Mouse (Mus musculus) ES-Bruce4 (cell line): ENCODE data around the gene Samd4b.

Experiments
- CTCF ChIP-seq: IDR thresholded peaks from one replicate; pipeline ENCODE4 v1.8.1; 2011; ENCODE audit warnings: low read depth, low read length
- EP300 ChIP-seq: IDR thresholded peaks from 2 replicates; pipeline ENCODE4 v1.6.1; 2011; ENCODE audit warnings: low read depth, low read length; ENCODE audit not compliant: insufficient read depth
- POLR2A ChIP-seq: IDR thresholded peaks from one replicate; pipeline ENCODE4 v1.8.1; 2011; ENCODE audit warnings: low read length; ENCODE audit not compliant: insufficient read depth

DNA sequence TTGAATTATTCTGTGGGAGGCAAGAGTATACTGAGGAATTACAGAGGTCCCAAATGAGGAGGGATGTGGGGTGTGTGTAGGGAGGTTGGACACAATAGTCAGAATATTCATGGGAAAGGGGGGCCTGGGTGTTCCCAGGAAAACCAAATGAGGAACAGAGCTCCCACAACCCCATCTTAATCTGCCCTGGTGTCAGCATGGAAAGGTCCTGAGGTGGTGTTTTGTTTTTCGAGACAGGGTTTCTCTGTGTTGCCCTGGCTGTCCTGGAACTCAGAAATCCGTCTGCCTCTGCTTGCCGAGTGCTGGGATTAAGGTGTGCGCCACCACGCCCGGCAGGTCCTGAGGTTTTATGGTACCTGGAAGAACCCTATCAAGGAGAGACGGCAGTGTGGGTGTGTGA, 239.5 kb downstream of the Samd4b start:
- TF ChIP-seq CTCF, result no peak
- TF ChIP-seq EP300, result no peak
- no peak for TF ChIP-seq POLR2A
